Mouse (Mus musculus) olfactory bulb, adult 2 months (tissue): ENCODE results near the gene Gm11487.

Source experiments
- CTCF ChIP-seq: fragments of 200-500 bp; IDR thresholded peaks from 2 replicates; pipeline ENCODE4 v1.5.1; 2012; ENCODE audit warnings: low read depth, mild to moderate bottlenecking, low read length, moderate library complexity; ENCODE audit not compliant: insufficient read depth
- POLR2A ChIP-seq: fragments of 200-500 bp; IDR thresholded peaks from 2 replicates; pipeline ENCODE4 v1.6.1; 2012; ENCODE audit warnings: mild to moderate bottlenecking, low read depth, low read length, moderate library complexity; ENCODE audit not compliant: insufficient read depth

DNA sequence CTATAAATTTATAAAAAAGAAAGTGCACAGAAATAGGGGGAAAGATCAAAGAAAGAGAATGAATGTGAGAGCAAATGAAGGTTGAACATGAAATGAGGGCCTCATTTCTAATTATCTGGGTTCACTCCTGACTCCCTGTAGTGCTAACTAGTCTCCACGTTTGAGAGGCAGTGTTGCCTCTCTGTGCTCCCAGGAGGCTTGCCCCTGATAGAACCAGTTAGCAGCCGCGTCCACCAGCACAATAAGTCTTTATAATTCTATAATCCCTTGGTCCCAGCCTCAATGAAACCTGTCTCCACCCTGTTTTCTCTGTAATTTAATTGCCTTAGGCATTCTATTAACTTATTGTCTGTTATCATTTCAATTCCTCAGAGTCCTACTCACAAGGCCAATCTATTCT lies 38.3 kb downstream of the Gm11487 start:
- TF ChIP-seq CTCF, result no peak
- TF ChIP-seq POLR2A, result no peak
